Mouse (Mus musculus) cerebellum, adult 18-20 months (tissue): ENCODE measurements around the gene Atp5j.

ENCODE experiments used
- DNase-seq, 2 experiments: peaks; one replicate each; pipeline ENCODE4 v3.0.0; 2021

Atp5j gene

GRCm38 (mm10) chr16:84835441-84835822 lies at the start of gene Atp5j:
Gene Atp5j, minus strand, starts transcription at chr16:84835625.
- DNase-seq = peak; percentile 86 to 87

GRCm38 (mm10) chr16:84884572-84884971 lies 49.1 kb upstream of the Atp5j start:
- DNase-seq = no peak

DNA sequence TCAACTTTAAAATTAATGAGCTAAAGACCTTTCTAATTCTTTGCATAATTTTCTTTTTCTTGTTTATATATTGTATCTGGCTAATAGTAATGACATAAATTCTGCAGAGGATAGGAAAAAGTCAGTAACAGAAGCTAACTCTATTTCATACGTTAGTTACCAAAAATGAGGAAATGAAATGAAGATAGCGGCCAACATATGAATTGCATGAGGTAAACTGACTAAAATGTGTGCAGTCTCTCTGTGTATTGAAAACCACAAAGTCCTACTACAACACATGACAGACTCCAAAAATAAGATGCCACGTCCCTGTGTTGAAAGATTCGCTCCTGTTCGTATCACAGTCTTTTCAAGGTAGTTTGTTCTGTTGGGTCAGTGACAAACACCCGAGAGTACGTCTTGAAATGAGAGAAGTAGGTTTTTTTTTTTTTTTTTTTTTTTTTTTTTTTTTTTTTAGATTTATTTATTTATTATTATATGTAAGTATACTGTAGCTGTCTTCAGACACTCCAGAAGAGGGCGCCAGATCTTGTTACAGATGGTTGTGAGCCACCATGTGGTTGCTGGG lies 46.4 kb upstream of the Atp5j start:
- no peak for DNase-seq

- no peak for DNase-seq
Measured at GRCm38 (mm10) chr16:84881168-84881567, 45.7 kb upstream of the Atp5j start.

DNA sequence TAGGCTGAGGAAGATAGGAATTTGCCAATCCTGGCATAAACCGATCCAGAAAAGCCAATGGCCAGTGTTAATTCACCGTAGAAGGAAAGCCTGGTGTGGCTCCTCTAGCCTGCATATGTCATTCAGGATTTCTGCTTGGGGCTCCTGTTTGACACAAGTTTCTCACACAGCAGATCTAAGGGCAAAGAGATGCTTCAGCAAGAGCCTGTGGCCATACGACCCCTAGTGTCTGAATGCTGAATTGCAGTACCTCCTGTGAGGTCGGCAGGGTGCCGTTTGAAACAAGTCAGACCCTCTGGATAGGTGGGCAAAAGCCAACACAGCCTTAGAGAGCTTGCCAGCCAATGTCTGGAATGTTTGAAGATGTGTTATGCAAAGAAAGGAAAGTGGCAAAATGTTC lies 43.7 kb upstream of the Atp5j start:
- peak; percentile 72 to 79 for DNase-seq

DNA sequence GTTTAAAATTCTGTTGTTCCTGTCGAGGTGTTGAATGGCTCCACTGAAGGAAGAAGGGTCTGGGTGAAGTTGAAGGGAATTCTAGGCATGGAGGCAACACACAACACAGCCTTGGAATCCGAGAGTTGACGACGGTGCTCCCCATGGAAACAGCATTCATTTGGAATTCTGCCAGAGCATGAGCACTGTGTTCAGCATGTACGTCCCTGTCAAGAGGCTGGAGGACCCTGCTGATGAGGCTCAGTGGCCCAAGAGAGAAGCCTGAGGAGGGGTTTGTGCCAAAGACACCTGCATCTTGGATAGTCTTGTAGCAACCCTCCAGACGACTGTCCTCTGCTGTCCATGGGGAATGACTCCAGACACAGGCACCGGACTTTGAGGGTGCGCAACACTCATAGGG lies 40.7 kb upstream of the Atp5j start:
- no peak for DNase-seq

- DNase-seq = no peak
Measured at GRCm38 (mm10) chr16:84875718-84876035, 40.3 kb upstream of the Atp5j start.

- DNase-seq = peak; percentile 28 to 36
Measured at GRCm38 (mm10) chr16:84875012-84875717, 39.7 kb upstream of the Atp5j start.

- DNase-seq = no peak
Measured at GRCm38 (mm10) chr16:84873805-84874204, 38.4 kb upstream of the Atp5j start.

- no peak for DNase-seq
Measured at GRCm38 (mm10) chr16:84864656-84865055, 29.2 kb upstream of the Atp5j start.

- no peak for DNase-seq
Measured at GRCm38 (mm10) chr16:84853492-84853891, 18.1 kb upstream of the Atp5j start.

DNA sequence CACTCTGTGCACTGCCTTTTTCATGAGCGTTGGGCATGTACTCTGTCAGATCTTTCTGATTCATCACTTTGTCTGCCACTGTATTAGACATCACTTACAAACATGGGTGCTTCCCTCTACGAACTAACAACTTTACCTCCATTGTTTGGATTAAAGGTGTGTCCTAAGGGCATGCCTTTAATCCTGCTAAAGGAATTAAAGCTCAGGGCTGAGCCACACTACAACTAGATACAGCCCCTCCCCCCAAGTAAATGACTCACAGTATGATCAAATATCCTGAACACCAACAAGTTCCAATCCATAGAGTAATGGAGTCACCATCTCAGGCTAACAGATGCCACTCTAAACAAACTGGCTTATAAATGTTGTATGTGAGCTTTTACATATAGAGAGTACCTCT lies 3.2 kb upstream of the Atp5j start:
- no peak for DNase-seq

GRCm38 (mm10) chr16:84835823-84836743 lies 658 bp upstream of the Atp5j start:
- peak in 1 of 2 experiments; percentile 54 for DNase-seq

GRCm38 (mm10) chr16:84834745-84835440 lies 532 bp downstream of the Atp5j start, which contains the start of gene Gabpa:
Gene Gabpa, plus strand, starts transcription at chr16:84834925.
- peak; percentile 92 to 95 for DNase-seq

GRCm38 (mm10) chr16:84834344-84834743 lies 1.1 kb downstream of the Atp5j start:
- DNase-seq = no peak

GRCm38 (mm10) chr16:84832736-84833135 lies 2.7 kb downstream of the Atp5j start:
- DNase-seq = peak; percentile 78 to 85

DNA sequence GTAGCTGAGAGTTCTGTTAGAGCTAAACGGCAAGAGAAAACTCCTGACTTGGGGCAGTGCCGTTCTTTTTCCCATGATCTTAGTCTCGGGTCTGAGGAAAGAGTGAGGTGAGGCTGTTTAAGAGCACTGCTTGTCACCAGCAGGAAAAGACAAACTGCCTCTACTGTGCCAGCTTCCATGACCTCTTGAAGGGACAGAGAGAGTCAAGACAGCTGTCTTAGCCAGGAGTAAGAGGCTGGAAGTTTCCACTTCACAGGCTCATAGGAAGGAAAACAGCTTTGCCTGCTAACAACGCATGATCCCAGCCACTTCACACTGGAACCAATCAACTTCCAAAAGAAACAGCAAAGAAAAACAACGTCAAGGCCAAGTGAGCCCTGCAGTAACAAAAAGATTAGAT lies 3.7 kb downstream of the Atp5j start:
- DNase-seq = no peak

DNA sequence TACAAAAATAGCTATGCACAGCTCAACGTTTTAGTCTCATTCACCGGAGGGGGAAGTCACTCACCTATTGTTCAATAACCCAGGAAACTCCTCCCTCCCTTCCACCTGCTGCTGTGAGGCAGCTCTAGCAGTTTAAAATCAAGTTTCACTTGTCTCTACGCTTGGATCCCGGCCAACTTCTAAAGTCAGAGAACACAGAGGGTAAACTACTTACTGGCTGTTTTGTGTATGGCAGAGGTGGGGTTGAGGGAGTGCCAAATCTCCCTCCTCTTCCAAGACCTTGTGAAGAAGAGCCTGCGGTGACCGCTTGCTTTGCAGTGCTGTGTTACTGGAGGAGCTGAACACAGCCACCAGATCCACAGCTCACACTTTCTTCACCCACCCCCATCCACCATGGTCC lies 10.4 kb downstream of the Atp5j start:
- DNase-seq = no peak

DNA sequence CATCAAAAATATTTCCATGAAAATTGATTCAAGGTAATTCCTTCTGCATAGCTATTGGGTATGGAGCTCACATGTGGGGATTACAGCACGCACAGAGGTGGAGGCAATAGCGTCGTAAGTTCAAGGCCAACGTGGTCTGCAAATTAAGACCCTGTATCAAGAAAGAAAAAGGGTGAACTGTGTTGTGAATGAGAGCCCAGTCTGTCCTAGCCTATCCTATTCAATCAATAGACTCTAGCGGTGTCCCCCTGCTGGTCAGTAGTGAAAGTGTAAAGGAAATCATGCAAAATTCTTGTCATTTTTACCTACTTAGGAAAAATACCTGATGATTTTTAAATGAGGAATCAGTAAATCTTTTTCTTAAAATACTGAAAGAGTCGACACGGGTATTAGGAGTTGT lies 18.0 kb downstream of the Atp5j start:
- DNase-seq = peak in 1 of 2 experiments; percentile 30

DNA sequence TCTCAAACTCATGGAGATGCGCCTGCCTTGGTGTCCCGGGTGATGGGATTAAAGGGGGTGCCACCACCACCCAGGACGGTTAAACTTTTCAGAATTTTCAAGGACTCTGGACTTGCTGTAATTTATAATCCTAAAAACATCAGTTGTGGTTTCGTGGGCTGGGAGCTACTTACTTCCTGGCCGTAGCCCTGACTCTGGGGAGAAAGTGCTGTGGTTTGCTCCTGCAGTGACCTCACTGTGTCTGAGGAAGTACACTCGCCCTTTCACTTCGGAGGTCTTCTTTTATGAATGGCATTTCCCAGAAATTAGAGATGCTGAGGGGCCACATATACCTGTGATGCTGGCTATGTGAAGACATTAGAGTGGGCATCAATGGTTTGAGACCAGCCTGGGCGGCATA lies 20.9 kb downstream of the Atp5j start:
- DNase-seq = no peak

DNA sequence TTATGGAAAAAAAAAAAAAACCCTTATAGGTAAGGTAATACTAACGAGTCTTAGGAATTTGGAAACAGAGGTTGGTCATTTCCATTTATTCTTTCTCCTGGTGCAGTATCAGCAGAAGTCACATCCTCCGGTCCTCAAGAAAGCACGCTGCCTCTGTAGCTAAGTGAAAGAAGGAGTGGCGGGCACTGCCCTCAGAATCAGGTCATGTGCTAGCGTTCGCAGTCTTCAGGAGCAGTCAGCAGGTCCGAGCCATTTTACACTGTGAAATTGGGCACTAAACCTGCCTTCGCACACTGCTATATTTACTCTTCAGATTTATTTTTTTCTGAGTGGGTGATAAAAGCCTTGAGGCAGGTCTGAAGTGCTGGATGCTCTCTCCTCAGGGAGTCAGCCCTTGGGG lies 21.6 kb downstream of the Atp5j start:
- no peak for DNase-seq

GRCm38 (mm10) chr16:84810254-84810653 lies 25.2 kb downstream of the Atp5j start:
- no peak for DNase-seq

GRCm38 (mm10) chr16:84807874-84808273 lies 27.6 kb downstream of the Atp5j start:
- DNase-seq = no peak
